Mouse (Mus musculus) forebrain, embryonic 15.5 days (tissue): Measurements from ENCODE around the gene Olfr827. TPM values are rescaled to one million over a fixed set of nuclear protein-coding genes. Genes with fewer than 3 reads are reported as not detected.

Source experiments
- ATAC-seq: fragments of 200-750 bp; cut with Nextera tagmentation; replicated peaks from 2 replicates; pipeline ENCODE4 v1.8.0; 2017; ENCODE audit warnings: mild to moderate bottlenecking, moderate TSS enrichment, moderate library complexity
- H3K27ac ChIP-seq: fragments of 300-500 bp; sonication (generic); replicated peaks from 2 replicates; pipeline ENCODE4 v1.5.1; 2015; ENCODE audit warnings: mild to moderate bottlenecking, inconsistent platforms
- H3K27me3 ChIP-seq: fragments of 300-500 bp; sonication (generic); 2 replicates; pipeline ENCODE4 v1.6.1; 2015; ENCODE audit warnings: inconsistent platforms
- H3K36me3 ChIP-seq: fragments of 300-500 bp; sonication (generic); 2 replicates; pipeline ENCODE4 v1.6.1; 2015; ENCODE audit warnings: mild to moderate bottlenecking, inconsistent platforms
- H3K4me1 ChIP-seq: fragments of 300-500 bp; sonication (generic); 2 replicates; pipeline ENCODE4 v1.6.1; 2015; ENCODE audit warnings: inconsistent platforms
- H3K4me2 ChIP-seq: fragments of 300-500 bp; sonication (generic); replicated peaks from 2 replicates; pipeline ENCODE4 v1.6.1; 2015; ENCODE audit warnings: mild to moderate bottlenecking, inconsistent platforms
- H3K4me3 ChIP-seq: fragments of 300-500 bp; sonication (generic); 2 replicates; pipeline ENCODE4 v1.5.1; 2015; ENCODE audit warnings: mild to moderate bottlenecking, inconsistent platforms
- H3K9ac ChIP-seq: fragments of 300-500 bp; sonication (generic); replicated peaks from 2 replicates; pipeline ENCODE4 v1.6.1; 2015; ENCODE audit warnings: mild to moderate bottlenecking, inconsistent platforms
- H3K9me3 ChIP-seq: fragments of 300-500 bp; sonication (generic); 2 replicates; pipeline ENCODE4 v1.6.1; 2016; ENCODE audit warnings: inconsistent platforms
- WGBS: fragments of 180-500 bp; shearing (Covaris S2); methylation state at CpG from one replicate; pipeline ENCODE4 v1.1.7; 2015; ENCODE audit warnings: mixed read lengths; 5-methylcytosine and 5-hydroxymethylcytosine counted together
- polyA plus RNA-seq: library from polyadenylated mRNA; unstranded; fragments of >200 nt; fragmentation: Nextera tagmentation; extraction: Ambion mirVana; gene quantifications from 2 replicates; pipeline ENCODE4 v1.2.1, GENCODE M21; 2015

Gene Olfr827
- polyA plus RNA-seq: not detected in 2 replicates

DNA sequence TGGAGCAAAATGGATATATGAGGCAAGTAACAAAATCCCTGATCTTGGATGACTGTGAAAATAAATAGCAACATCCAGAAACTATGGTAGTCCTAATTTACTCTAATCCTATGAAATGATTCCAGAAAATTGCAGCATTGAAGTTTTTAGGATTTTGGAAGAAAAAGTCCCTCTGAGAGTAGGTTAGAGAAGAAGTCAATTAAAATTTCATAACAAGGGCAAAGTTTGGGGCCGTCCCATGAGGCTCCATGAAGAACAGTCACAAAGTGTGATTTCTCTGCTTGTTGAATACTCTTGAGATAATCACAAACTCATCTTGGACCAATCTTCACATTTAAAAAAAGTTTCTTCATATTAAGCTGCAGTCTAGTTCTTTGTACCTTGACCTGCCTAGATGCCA, at the start of gene Olfr827:
Gene Olfr827, minus strand, starts transcription at position 101 of the 400 bp plus-strand sequence.
- Histone ChIP-seq H3K36me3 (no peaks in the 10 kb centered on the region), H3K4me2 (no peak within 1 kb of the TSS), H3K9ac (no peak within 1 kb of the TSS), H3K4me1 (no peaks in the 10 kb centered on the region), H3K4me3 (no peak within 1 kb of the TSS), H3K9me3 (no peaks in the 10 kb centered on the region), H3K27ac (no peak within 1 kb of the TSS), H3K27me3 (no peaks in the 10 kb centered on the region)
- 79% methylated on average over 1 of the region's 1 CpGs for WGBS
- ATAC-seq: no peak

DNA sequence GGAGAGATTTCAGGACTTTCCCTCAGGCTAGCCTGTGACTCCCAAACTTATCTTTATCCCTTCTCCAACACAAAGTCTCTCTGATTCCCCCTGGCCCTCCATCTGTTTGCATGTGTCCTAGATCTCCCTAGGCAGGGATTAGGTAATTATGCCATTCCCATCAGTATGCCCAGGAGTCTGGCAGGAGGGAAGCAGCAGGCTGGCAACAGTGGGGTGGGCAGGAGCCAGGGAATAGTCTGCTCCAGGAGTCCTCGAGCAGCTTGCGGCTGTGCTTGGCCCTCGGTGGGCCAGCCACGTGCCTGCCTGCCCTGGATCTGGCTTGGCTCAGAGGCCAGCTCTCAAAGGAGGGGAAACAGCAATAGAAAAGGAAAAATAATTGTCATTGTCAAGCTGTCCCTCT, 49.0 kb upstream of the Olfr827 start:
- H3K27ac ChIP-seq: peak overlapping the region; percentile 36
- 42% methylated on average over 4 of the region's 4 CpGs for WGBS
- 0 out of 2 replicates have a peak, but pooled peaks cover 3% of the 10 kb centered on the region for H3K4me1 ChIP-seq
- no peak overlapping the region for H3K4me2 ChIP-seq
- no peaks in the 10 kb centered on the region for H3K27me3 ChIP-seq
- H3K9ac ChIP-seq: no peak overlapping the region
- peak; percentile 93 for ATAC-seq
- no peaks in the 10 kb centered on the region for H3K9me3 ChIP-seq
- H3K36me3 ChIP-seq: no peaks in the 10 kb centered on the region
- no peak overlapping the region for H3K4me3 ChIP-seq

GRCm38 (mm10) chr10:130259483-130259882, 45.3 kb upstream of the Olfr827 start:
- no peak overlapping the region for H3K9ac ChIP-seq
- 52% methylated on average over 1 of the region's 1 CpGs for WGBS
- no peak overlapping the region for H3K27ac ChIP-seq
- no peaks in the 10 kb centered on the region for H3K27me3 ChIP-seq
- H3K4me2 ChIP-seq: no peak overlapping the region
- H3K9me3 ChIP-seq: no peaks in the 10 kb centered on the region
- H3K4me3 ChIP-seq: no peak overlapping the region
- ATAC-seq: no peak
- 0 out of 2 replicates have a peak, but pooled peaks cover 3% of the 10 kb centered on the region for H3K4me1 ChIP-seq
- H3K36me3 ChIP-seq: no peaks in the 10 kb centered on the region

DNA sequence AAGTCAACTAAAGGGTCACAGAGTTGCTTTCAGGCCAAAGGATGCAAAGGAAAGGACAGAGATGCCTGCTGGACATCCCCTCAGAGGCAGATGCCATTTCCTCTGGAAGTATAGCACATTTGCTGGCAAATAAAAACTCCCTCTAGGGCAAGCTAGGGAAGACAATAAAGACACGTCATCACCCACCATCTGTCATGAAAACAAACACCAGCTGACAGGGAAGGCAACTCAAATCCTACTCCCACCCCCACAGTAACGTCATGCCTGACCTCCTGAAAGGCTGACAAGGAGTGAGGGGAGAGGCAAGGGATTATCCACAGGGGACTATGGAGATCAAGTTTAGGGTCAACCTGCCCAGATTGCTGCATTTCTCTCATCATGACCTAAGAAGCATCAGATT, 30.1 kb upstream of the Olfr827 start:
- Histone ChIP-seq H3K9me3 (no peaks in the 10 kb centered on the region), H3K4me2 (no peak overlapping the region), H3K27ac (no peak overlapping the region), H3K4me1 (no peaks in the 10 kb centered on the region), H3K9ac (no peak overlapping the region), H3K4me3 (no peak overlapping the region), H3K36me3 (no peaks in the 10 kb centered on the region), H3K27me3 (no peaks in the 10 kb centered on the region)
- ATAC-seq: 0 out of 2 replicates have a peak, but pooled peaks have one; percentile 55
- 14% methylated on average over 2 of the region's 2 CpGs for WGBS

DNA sequence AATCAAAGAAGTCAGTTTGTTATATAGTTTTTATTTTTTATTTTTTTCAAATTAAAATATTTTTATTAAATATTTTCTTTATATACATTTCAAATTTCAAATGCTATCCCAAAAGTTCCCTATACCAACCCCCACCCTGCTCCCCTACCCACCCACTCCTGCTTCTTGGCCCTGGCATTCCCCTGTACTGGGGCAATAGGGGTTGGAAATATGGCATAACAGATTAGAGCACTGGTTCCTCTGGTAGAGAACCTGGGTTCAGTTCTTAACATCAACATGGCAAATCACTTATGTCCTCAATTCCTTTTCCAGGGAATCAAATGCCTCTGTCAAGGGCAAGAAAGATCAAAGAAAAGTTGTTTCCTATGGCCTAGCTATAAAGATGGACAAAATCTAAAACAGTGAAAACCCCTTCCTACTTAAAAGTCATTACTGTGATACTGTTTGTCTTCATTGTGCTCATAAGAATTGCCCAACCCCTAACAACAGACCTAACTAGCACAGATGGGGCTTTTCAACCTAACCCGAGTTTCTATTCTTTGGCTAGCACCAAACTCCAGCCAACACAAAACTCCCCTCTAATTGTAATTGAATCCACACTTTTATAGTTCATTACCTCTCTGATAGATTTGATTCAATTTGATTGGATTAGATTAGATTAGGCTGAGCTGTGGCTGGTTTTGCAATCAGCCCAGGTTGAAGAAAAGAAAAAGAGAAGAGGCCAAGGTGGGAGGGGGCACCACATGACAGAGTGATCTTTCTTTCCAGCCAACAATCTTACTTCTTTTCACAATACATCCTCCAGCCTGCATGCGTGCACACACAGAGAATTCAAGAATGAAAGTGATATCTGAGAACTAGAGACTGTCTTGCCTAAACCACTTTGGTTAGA, 24.4 kb upstream of the Olfr827 start:
- peak; percentile 72 for ATAC-seq
- Histone ChIP-seq H3K4me1 (no peaks in the 10 kb centered on the region), H3K27me3 (no peaks in the 10 kb centered on the region), H3K9me3 (no peaks in the 10 kb centered on the region), H3K36me3 (no peaks in the 10 kb centered on the region), H3K4me2 (no peak overlapping the region), H3K27ac (no peak overlapping the region), H3K4me3 (no peak overlapping the region), H3K9ac (no peak overlapping the region)
- WGBS: 6% methylated on average over 2 of the region's 2 CpGs

GRCm38 (mm10) chr10:130234576-130234975, 20.4 kb upstream of the Olfr827 start:
- no peak overlapping the region for H3K9ac ChIP-seq
- ATAC-seq: no peak
- H3K4me3 ChIP-seq: no peak overlapping the region
- H3K27me3 ChIP-seq: no peaks in the 10 kb centered on the region
- H3K4me2 ChIP-seq: no peak overlapping the region
- no peaks in the 10 kb centered on the region for H3K4me1 ChIP-seq
- WGBS: 47% methylated on average over 1 of the region's 1 CpGs
- no peaks in the 10 kb centered on the region for H3K9me3 ChIP-seq
- no peaks in the 10 kb centered on the region for H3K36me3 ChIP-seq
- H3K27ac ChIP-seq: no peak overlapping the region

DNA sequence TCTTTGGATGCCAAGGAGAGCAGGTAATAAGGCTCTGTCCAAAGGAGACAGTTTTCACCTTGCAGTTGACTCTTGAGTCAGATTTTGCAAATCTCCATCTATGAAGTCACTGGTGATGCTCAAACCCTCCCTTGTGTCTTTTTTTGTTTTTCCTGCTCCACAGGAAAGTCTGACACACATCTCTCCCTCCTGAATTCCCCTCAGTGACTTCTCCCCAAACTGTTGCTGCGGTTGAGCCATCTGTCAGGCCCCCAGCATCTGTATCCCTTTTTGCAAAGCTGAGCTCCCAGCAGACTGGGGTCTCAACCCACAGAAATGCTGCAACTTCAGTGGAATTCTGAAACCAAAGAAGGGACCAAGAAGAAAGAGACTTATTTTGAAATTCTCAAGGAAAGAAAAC, 17.9 kb upstream of the Olfr827 start:
- Histone ChIP-seq H3K27me3 (no peaks in the 10 kb centered on the region), H3K9ac (no peak overlapping the region), H3K4me3 (no peak overlapping the region), H3K27ac (no peak overlapping the region), H3K4me2 (no peak overlapping the region), H3K36me3 (no peaks in the 10 kb centered on the region), H3K4me1 (no peaks in the 10 kb centered on the region), H3K9me3 (no peaks in the 10 kb centered on the region)
- 63% methylated on average over 1 of the region's 1 CpGs for WGBS
- ATAC-seq: no peak

DNA sequence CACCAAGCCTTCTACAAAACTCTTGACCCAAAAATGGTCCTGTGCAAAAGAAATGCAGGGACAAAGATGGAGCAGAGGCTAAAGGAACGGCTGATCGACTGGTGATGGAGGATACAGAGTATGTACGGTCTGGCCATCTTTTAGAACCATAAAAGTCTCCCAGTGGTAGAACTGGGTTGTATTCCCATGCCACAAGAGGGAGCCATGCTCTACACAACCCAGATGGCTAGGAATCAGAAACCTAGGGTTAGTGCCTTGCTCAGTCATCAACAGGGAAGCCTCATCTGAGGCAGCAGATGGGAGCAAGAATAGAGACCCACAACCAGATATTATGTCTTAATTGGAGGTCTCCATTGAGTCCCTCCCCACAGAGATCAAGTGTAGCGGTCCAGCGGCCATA, 15.4 kb upstream of the Olfr827 start:
- 92% methylated on average over 5 of the region's 5 CpGs for WGBS
- no peaks in the 10 kb centered on the region for H3K36me3 ChIP-seq
- no peak; the same call in 1 of the 2 replicates for ATAC-seq

DNA sequence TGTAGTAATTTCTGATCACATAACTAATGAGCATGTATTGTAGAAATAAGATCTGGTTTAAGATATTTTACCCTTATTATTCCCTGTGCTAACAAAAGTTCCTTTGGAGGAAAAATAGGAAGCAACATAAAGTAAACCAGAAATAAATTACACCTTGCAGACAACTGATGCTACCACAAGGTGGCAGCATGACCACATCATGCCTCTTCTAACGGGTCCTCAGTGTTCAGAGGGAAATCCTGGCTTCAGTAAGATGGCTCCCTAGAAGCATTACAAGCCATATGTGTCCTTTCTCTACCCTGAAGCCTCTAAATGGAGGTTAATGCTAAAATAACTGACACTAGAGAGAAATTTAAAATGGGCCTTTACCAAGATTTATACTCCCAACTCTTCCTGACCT, 14.0 kb upstream of the Olfr827 start:
- no peaks in the 10 kb centered on the region for H3K4me1 ChIP-seq
- no peaks in the 10 kb centered on the region for H3K27me3 ChIP-seq
- WGBS: 3% methylated on average over 1 of the region's 1 CpGs
- peak; percentile 96 for ATAC-seq
- no peak overlapping the region for H3K4me3 ChIP-seq
- H3K9ac ChIP-seq: no peak overlapping the region
- H3K36me3 ChIP-seq: no peaks in the 10 kb centered on the region
- H3K4me2 ChIP-seq: no peak overlapping the region
- no peaks in the 10 kb centered on the region for H3K9me3 ChIP-seq
- H3K27ac ChIP-seq: no peak overlapping the region

More for the DNA sequence above, 15.4 kb upstream of the Olfr827 start:
- no peaks in the 10 kb centered on the region for H3K9me3 ChIP-seq
- no peak overlapping the region for H3K27ac ChIP-seq
- H3K4me1 ChIP-seq: no peaks in the 10 kb centered on the region
- no peak overlapping the region for H3K9ac ChIP-seq
- no peaks in the 10 kb centered on the region for H3K27me3 ChIP-seq
- H3K4me2 ChIP-seq: no peak overlapping the region
- no peak overlapping the region for H3K4me3 ChIP-seq

DNA sequence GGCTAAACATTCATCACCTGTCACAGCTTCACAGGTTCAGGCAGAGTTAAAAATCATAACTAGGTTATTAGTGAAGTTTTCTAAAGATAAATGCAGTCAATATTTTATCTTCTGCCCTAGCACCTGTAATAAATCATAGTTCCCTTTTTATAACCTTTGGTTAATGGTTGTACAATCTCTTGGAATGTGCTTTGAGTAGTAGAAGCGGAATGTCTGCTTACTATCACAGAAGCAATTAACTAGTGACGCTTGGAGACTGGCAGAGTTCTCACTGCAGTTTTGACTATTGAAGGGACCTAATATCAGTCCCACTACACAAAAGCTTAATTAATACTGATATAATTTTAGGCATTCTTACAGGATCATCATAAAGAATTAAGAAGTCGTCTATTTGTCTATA, 10.8 kb upstream of the Olfr827 start:
- Histone ChIP-seq H3K36me3 (no peaks in the 10 kb centered on the region), H3K4me2 (no peak overlapping the region), H3K4me3 (no peak overlapping the region), H3K27me3 (no peaks in the 10 kb centered on the region), H3K27ac (no peak overlapping the region), H3K4me1 (no peaks in the 10 kb centered on the region), H3K9me3 (no peaks in the 10 kb centered on the region), H3K9ac (no peak overlapping the region)
- WGBS: 89% methylated on average over 3 of the region's 3 CpGs
- no peak for ATAC-seq

- Histone ChIP-seq H3K4me2 (no peak within 1 kb of the TSS), H3K27ac (no peak within 1 kb of the TSS), H3K9me3 (no peaks in the 10 kb centered on the region), H3K4me1 (no peaks in the 10 kb centered on the region), H3K27me3 (no peaks in the 10 kb centered on the region), H3K36me3 (no peaks in the 10 kb centered on the region), H3K9ac (no peak within 1 kb of the TSS), H3K4me3 (no peak within 1 kb of the TSS)
- WGBS: 67% methylated on average over 1 of the region's 1 CpGs
- ATAC-seq: no peak
Measured at GRCm38 (mm10) chr10:130184086-130184485, 30.1 kb downstream of the Olfr827 start, which contains the start of gene Olfr826. Gene Olfr826 (minus strand): TSS chr10:130184186.

GRCm38 (mm10) chr10:130166666-130167065, 47.5 kb downstream of the Olfr827 start, which contains the start of gene Olfr825:
Gene Olfr825 (minus strand): TSS chr10:130166766.
- no peak within 1 kb of the TSS for H3K9ac ChIP-seq
- no peaks in the 10 kb centered on the region for H3K9me3 ChIP-seq
- no peak within 1 kb of the TSS for H3K4me3 ChIP-seq
- no peak within 1 kb of the TSS for H3K4me2 ChIP-seq
- ATAC-seq: no peak
- no peaks in the 10 kb centered on the region for H3K4me1 ChIP-seq
- H3K27me3 ChIP-seq: no peaks in the 10 kb centered on the region
- H3K27ac ChIP-seq: no peak within 1 kb of the TSS
- no peaks in the 10 kb centered on the region for H3K36me3 ChIP-seq
